Mouse (Mus musculus): ENCODE results near the gene Moap1. TPM values are rescaled to one million over a fixed set of nuclear protein-coding genes. Genes with fewer than 3 reads are reported as not detected.
A peak's percentile ranks its signal among the peaks of the same experiment; 100 is the strongest.

Moap1 gene
- total RNA-seq, 2 experiments from 2014 or later = 7.1 to 12.2 TPM

- ATAC-seq (ENCODE audit: poor library complexity, severe bottlenecking) = no peak
Measured at GRCm38 (mm10) chr12:102706833-102707463, 36.5 kb downstream of the Moap1 start.

DNA sequence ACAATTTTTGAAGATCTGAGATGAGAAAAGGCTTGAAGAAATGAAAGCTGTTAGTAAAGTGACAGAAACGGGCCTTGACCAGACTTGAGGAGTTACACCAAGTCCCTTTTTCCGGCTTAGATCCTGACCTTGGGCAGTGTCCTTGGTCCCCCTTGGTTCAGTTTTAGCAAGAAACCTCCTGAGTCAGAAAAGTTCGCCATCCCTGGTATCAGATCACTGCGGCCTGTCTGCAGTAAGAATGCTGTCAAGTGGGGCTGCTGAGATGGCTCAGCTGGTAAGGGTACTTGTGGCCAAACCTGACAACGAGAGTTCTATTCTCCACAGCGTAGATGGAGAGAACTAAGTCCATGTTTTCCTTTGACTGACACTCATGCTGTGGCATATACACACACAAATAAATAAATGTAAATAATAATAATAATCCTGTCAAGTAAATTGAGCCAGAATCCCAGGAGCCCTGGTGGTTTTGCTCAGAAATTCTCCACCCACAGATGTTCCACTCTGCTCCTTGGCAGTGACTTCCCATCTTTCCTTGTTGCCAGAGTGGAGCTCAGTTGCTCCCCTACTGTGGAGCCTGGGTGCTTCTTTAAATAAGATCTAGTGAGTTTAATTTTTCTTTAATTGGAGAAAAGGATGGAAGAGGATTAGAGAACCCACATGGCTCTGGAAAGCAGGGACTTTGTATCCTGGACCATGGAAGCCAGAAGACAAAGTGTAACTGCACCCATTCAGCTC, 37.4 kb downstream of the Moap1 start:
- no peak for ATAC-seq (ENCODE audit: poor library complexity, severe bottlenecking)

GRCm38 (mm10) chr12:102705216-102705871, 38.1 kb downstream of the Moap1 start:
- ATAC-seq (ENCODE audit: poor library complexity, severe bottlenecking) = peak; percentile 78

DNA sequence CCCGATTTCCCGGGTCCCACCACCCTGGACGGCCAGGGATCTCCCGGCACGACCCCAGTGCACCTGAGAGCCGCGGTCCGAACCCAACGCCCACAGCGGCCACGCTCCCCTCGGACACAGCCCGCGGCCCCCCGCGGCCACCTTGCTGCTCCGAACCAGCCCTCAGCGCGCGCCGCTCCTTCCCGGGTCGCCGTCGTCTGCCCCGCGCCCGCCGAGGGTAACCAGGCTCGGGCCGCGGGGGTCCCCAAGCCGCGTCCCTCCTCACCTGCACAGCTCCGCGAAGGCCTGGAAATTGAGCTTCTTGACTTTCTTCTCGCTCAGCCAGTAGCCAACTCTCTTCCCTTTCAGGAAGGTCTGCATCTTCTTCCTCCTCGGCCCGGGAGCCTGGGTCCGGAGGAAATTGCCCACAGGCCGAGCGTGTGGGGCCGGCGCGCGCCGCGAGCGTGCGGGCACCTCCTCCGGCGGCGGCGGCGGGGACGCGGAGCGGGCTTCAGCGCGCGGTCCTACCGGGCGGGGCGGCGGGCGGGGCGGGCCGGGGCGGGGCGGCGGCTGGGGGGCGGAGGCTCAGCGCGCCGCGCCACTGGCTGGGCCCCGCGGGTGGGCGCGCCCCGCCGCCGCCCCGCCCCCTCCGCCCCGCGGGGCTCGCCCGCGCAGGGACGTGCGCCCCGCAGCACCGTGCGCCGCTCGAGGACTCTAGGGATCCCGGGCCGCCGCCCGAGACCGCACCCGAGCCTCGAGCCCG, 38.8 kb downstream of the Moap1 start, which contains the start of gene Itpk1:
TSS of gene Itpk1 (minus strand) at position 474 of the 742 bp plus-strand sequence.
- peak; percentile 64 for ATAC-seq (ENCODE audit: poor library complexity, severe bottlenecking)

GRCm38 (mm10) chr12:102703921-102704408, 39.5 kb downstream of the Moap1 start:
- ATAC-seq (ENCODE audit: poor library complexity, severe bottlenecking) = 0 out of 2 replicates have a peak, but pooled peaks have one; percentile 9

GRCm38 (mm10) chr12:102703441-102703840, 40.0 kb downstream of the Moap1 start:
- no peak for ATAC-seq (ENCODE audit: poor library complexity, severe bottlenecking)

GRCm38 (mm10) chr12:102703111-102703412, 40.4 kb downstream of the Moap1 start:
- no peak for ATAC-seq (ENCODE audit: poor library complexity, severe bottlenecking)

GRCm38 (mm10) chr12:102702356-102703110, 40.9 kb downstream of the Moap1 start:
- no peak for ATAC-seq (ENCODE audit: poor library complexity, severe bottlenecking)

DNA sequence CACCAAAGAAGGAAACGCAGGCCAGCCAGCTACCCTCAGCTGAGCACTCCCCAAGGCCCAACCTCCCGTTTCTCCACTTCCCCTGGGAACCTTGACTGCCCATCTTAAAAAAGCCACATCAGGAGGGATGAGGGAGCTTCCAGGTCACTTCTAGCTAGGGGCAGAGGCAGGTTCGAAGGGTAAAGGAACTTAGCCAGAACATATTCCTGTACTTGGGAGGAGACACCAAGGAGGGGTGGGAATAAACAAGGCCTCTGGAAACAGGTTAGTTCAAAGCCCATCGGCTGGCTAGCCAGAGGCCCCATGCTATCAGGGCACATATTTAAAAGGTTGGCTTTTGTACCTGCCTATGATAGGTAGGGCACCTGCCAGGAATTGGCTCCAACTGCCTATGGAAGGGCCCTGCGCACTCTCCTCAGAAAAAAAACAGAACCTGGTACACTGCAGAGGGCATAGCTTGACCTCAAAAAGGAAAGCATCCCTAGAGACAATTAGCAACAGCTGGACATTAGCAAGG, 41.7 kb downstream of the Moap1 start:
- no peak for ATAC-seq (ENCODE audit: poor library complexity, severe bottlenecking)

- ATAC-seq (ENCODE audit: poor library complexity, severe bottlenecking) = no peak
Measured at GRCm38 (mm10) chr12:102700453-102700852, 43.0 kb downstream of the Moap1 start.

- no peak for ATAC-seq (ENCODE audit: poor library complexity, severe bottlenecking)
Measured at GRCm38 (mm10) chr12:102699156-102699555, 44.3 kb downstream of the Moap1 start.

DNA sequence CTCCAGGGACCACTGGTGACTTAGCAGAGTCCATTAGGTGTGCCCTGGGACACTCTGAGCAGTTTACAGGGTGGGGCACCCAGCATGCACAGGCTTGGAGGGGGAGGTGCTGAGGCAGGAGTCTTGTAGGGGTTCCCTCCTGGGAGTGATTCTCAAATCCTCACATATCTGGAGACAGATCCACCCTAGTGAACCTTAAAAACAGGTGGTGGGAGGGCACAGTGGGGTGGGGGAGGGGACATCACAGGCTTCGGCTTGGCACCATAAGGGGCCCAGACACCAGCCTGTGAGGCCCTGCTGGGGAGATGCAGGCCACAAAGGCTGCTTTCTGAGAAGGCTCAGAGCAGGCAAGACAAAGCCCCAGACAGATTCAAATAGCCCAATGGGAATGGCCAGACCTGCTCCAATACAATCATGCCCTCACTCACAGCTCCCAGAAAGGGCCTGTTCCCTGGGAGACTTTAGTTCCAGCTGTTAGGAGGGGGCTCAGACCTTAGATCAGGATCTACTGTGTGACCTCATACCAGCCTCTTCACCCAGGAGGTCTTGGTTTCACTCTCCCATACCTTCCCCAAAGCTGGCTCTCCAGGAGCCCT, 45.3 kb downstream of the Moap1 start:
- ATAC-seq (ENCODE audit: poor library complexity, severe bottlenecking) = no peak

DNA sequence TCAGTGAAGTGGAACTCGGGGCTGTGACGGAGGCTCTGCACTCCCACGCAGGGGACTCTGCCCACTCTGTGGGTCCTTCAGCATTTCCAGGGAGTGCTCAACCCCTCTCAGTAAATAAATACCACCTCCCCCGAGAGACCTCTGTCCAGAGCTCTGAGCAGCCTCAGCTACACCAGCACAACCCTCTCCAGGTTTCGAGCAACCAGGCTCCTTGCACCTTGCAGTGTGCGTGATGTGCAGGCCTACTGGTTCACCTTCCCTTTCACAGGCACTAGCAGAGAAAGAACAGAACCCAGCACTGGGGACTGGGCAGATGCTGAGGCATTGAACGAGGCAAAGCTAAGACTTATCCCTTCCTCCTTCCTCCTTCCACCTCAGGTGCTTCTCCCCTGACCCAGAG, 46.1 kb downstream of the Moap1 start:
- ATAC-seq (ENCODE audit: poor library complexity, severe bottlenecking) = no peak

- no peak for ATAC-seq (ENCODE audit: poor library complexity, severe bottlenecking)
Measured at GRCm38 (mm10) chr12:102696635-102697354, 46.7 kb downstream of the Moap1 start.

GRCm38 (mm10) chr12:102695369-102696239, 47.9 kb downstream of the Moap1 start:
- ATAC-seq (ENCODE audit: poor library complexity, severe bottlenecking) = peak; percentile 41
